Mouse (Mus musculus) left cerebral cortex, postnatal 4 days (tissue): Measurements from ENCODE around the gene Gimap4. TPM values are rescaled to one million over a fixed set of nuclear protein-coding genes. Genes with fewer than 3 reads are reported as not detected.

Experiments
- total RNA-seq, 2 experiments: library from RNA; stranded (reverse); gene quantifications; 2 replicates each; pipeline ENCODE4 v1.2.3; 2021

Gimap4 gene
- total RNA-seq, 2 experiments from 2014 or later: 0.77 to 1.4 TPM

Other genes starting within 250 kb of the Gimap4 start
- 10 to 100 TPM; 27.7 to 29.6 TPM for gene Zfp467, start 238.7 kb upstream of the Gimap4 start, total RNA-seq
- under 1 TPM; 0.08 TPM for gene Sspo, start 236.3 kb upstream of the Gimap4 start, total RNA-seq
- gene Atp6v0e2, start 146.9 kb upstream of the Gimap4 start, total RNA-seq: 100 to 1,000 TPM; 254 to 288 TPM
- gene Lrrc61, start 129.8 kb upstream of the Gimap4 start, total RNA-seq: 10 to 100 TPM; 28.8 to 35.0 TPM
- gene Rarres2, start 111.8 kb upstream of the Gimap4 start, total RNA-seq: 1 to 10 TPM; 6.9 to 7.0 TPM
- gene Gm45021, start 94.9 kb upstream of the Gimap4 start, total RNA-seq: not detected
- gene Repin1, start 90.7 kb upstream of the Gimap4 start, total RNA-seq: 10 to 100 TPM; 27.1 to 28.6 TPM
- not detected for gene Gm44965, start 90.6 kb upstream of the Gimap4 start, total RNA-seq
- 10 to 100 TPM in 1 of 2 experiments, 1 to 10 TPM in 1; 9.8 to 10.5 TPM for gene Zfp775, start 82.5 kb upstream of the Gimap4 start, total RNA-seq
- gene AI854703, start 57.8 kb upstream of the Gimap4 start, total RNA-seq: 10 to 100 TPM; 14.1 to 15.1 TPM
- 1 to 10 TPM; 1.2 to 1.6 TPM for gene Gimap8, start 37.3 kb upstream of the Gimap4 start, total RNA-seq
- gene Gimap9, start 8.4 kb upstream of the Gimap4 start, total RNA-seq: 1 to 10 TPM; 1.1 to 1.3 TPM
- 1 to 10 TPM; 6.0 to 6.3 TPM for gene Gimap6, start 23.7 kb downstream of the Gimap4 start, total RNA-seq
- not detected for gene Gm28053, start 34.1 kb downstream of the Gimap4 start, total RNA-seq
- gene Gimap7, start 34.1 kb downstream of the Gimap4 start, total RNA-seq: not detected
- 1 to 10 TPM; 2.7 to 3.5 TPM for gene Gimap1, start 54.5 kb downstream of the Gimap4 start, total RNA-seq
- 1 to 10 TPM; 1.4 to 1.5 TPM for gene Gimap5, start 61.6 kb downstream of the Gimap4 start, total RNA-seq
- gene Gimap3, start 86.3 kb downstream of the Gimap4 start, total RNA-seq: not detected
- 10 to 100 TPM in 1 of 2 experiments, 1 to 10 TPM in 1; 8.8 to 10.4 TPM for gene Tmem176a, start 156.4 kb downstream of the Gimap4 start, total RNA-seq
- 10 to 100 TPM; 25.8 to 32.2 TPM for gene Tmem176b, start 156.9 kb downstream of the Gimap4 start, total RNA-seq
- not detected for gene Aoc1, start 188.3 kb downstream of the Gimap4 start, total RNA-seq
- gene 1600015I10Rik, start 245.3 kb downstream of the Gimap4 start, total RNA-seq: not detected